Mouse (Mus musculus) heart, adult 8-10 months (tissue): ENCODE data around the gene Pdlim3. TPM values are rescaled to one million over a fixed set of nuclear protein-coding genes. Genes with fewer than 3 reads are reported as not detected.

ENCODE experiments used
- DNase-seq: peaks from one replicate; pipeline ENCODE4 v3.0.0; 2022; ENCODE audit warnings: low spot score
- total RNA-seq, 4 experiments: library from RNA; stranded (reverse); gene quantifications; 2 replicates each; pipeline ENCODE4 v1.2.4; 2022

The Pdlim3 gene
- total RNA-seq: 10 to 100 TPM; 23.9 to 33.3 (median 28.1) TPM

- peak; percentile 65 for DNase-seq
These were observed at the start of gene Pdlim3 for GRCm38 (mm10) chr8:45885202-45885685. Gene Pdlim3, plus strand, starts transcription at chr8:45885461.

GRCm38 (mm10) chr8:45843306-45843705 lies 42.0 kb upstream of the Pdlim3 start:
- DNase-seq: no peak

GRCm38 (mm10) chr8:45844097-45844885 lies 41.0 kb upstream of the Pdlim3 start:
- DNase-seq: peak; percentile 53

GRCm38 (mm10) chr8:45844911-45845481 lies 40.3 kb upstream of the Pdlim3 start:
- DNase-seq: peak; percentile 74

- no peak for DNase-seq
These were observed 39.4 kb upstream of the Pdlim3 start for GRCm38 (mm10) chr8:45845906-45846305.

- no peak for DNase-seq
These were observed 30.1 kb upstream of the Pdlim3 start for GRCm38 (mm10) chr8:45855118-45855517.

GRCm38 (mm10) chr8:45857734-45858133 lies 27.5 kb upstream of the Pdlim3 start:
- DNase-seq: no peak

- DNase-seq: no peak
These were observed 26.9 kb upstream of the Pdlim3 start for GRCm38 (mm10) chr8:45858391-45858790.

- DNase-seq: peak; percentile 33
These were observed 13.7 kb upstream of the Pdlim3 start for GRCm38 (mm10) chr8:45871587-45871986.

GRCm38 (mm10) chr8:45872077-45872476 lies 13.2 kb upstream of the Pdlim3 start:
- DNase-seq: peak; percentile 71

- DNase-seq: peak; percentile 96
These were observed 10.2 kb upstream of the Pdlim3 start for GRCm38 (mm10) chr8:45874945-45875626.

GRCm38 (mm10) chr8:45876397-45876796 lies 8.9 kb upstream of the Pdlim3 start:
- no peak for DNase-seq

GRCm38 (mm10) chr8:45877680-45878079 lies 7.6 kb upstream of the Pdlim3 start:
- no peak for DNase-seq

GRCm38 (mm10) chr8:45880457-45880856 lies 4.8 kb upstream of the Pdlim3 start:
- no peak for DNase-seq

- no peak for DNase-seq
These were observed 3.5 kb upstream of the Pdlim3 start for GRCm38 (mm10) chr8:45881726-45882125.

GRCm38 (mm10) chr8:45883793-45884192 lies 1.5 kb upstream of the Pdlim3 start:
- no peak for DNase-seq

GRCm38 (mm10) chr8:45884552-45884951 lies 709 bp upstream of the Pdlim3 start:
- peak; percentile 50 for DNase-seq

- no peak for DNase-seq
These were observed 514 bp downstream of the Pdlim3 start for GRCm38 (mm10) chr8:45885775-45886174.

- DNase-seq: no peak
These were observed 4.5 kb downstream of the Pdlim3 start for GRCm38 (mm10) chr8:45889737-45890136.

GRCm38 (mm10) chr8:45896590-45896989 lies 11.3 kb downstream of the Pdlim3 start:
- no peak for DNase-seq

GRCm38 (mm10) chr8:45899783-45900182 lies 14.5 kb downstream of the Pdlim3 start:
- DNase-seq: no peak

- DNase-seq: no peak
These were observed 16.4 kb downstream of the Pdlim3 start for GRCm38 (mm10) chr8:45901626-45902025.
